ENCODE assay signal across 8 mouse cellular contexts in the genomic region with DNA sequence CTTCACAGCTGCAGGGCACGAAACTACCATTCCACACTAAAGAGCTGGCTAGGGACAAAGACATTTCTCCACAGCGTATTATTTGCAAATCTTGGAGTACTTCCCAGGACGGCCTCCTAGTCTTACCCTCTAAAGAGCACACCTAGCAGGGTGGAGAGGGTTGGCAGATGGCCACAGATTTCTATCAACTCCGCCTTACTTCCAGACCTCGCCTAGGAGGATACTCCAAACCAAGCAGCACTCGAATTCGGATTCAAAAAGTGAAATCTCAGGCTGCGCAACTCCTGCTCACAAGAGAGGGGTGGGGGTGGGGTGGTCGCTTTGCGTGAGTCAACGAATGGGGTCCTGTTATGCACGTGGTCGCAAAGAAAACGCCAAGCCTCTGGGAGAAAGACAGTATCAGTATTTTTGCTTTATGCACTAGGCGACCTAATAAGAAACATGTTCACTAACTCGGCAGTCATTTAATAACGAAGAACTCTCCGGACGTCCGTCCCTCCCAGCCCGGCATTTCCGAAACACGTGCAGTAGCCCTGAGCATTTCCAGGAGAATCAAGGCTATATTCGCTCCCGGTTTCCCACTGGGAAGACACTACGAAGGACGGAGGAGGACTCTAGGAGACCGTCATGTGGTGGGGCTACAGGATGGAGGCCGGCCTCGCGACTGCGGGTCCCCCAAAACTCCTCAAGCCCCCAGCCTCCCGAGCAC. TPM values are rescaled to one million over a fixed set of nuclear protein-coding genes. Genes with fewer than 3 reads are reported as not detected.
DNase-seq lines count a peak whose midpoint lies in the region; ATAC-seq and TF ChIP-seq lines count a peak whose summit lies in the region.

No protein-coding gene starts in this region.

- no peaks in the 10 kb centered on the region for H3K79me2 ChIP-seq in macrophage (ENCODE audit: inconsistent target)

- no peak for TF ChIP-seq CTCF in left cerebral cortex, adult 2 months (IDR thresholded peaks at IDR 0.05)

- peak overlapping the region; percentile 90 for H3K9ac ChIP-seq in embryonic facial prominence, embryonic 12.5 days
- peak overlapping the region; percentile 87 for H3K9ac ChIP-seq in heart, embryonic 15.5 days

- intact Hi-C loops in left cerebral cortex, adult 2 months (cut with DNase I), result no loop called here

- no peaks in the 10 kb centered on the region; the same call in 1 of the 2 replicates for H3K4me1 ChIP-seq in embryonic facial prominence, embryonic 12.5 days
- H3K4me1 ChIP-seq in heart, embryonic 15.5 days (replicated peaks), result peaks cover 8% of the 10 kb centered on the region

- H3K4me2 ChIP-seq in embryonic facial prominence, embryonic 12.5 days (replicated peaks), result peak overlapping the region; percentile 53
- peak overlapping the region; percentile 79 for H3K4me2 ChIP-seq in heart, embryonic 15.5 days

- peaks cover 41% of the 10 kb centered on the region for H3K36me3 ChIP-seq in embryonic facial prominence, embryonic 12.5 days
- peaks cover 38% of the 10 kb centered on the region for H3K36me3 ChIP-seq in heart, embryonic 15.5 days
- H3K36me3 ChIP-seq in macrophage (ENCODE audit: inconsistent target), result peaks cover 24% of the 10 kb centered on the region

- H3K9me3 ChIP-seq in embryonic facial prominence, embryonic 12.5 days, result no peaks in the 10 kb centered on the region
- no peaks in the 10 kb centered on the region for H3K9me3 ChIP-seq in heart, embryonic 15.5 days (replicated peaks)

- H3K27me3 ChIP-seq in embryonic facial prominence, embryonic 12.5 days, result no peaks in the 10 kb centered on the region
- no peaks in the 10 kb centered on the region for H3K27me3 ChIP-seq in heart, embryonic 15.5 days

- peak overlapping the region; percentile 94 for H3K27ac ChIP-seq in left cerebral cortex, adult 2 months
- H3K27ac ChIP-seq in embryonic facial prominence, embryonic 12.5 days, result peak overlapping the region; percentile 95
- peak overlapping the region; percentile 88 for H3K27ac ChIP-seq in heart, embryonic 15.5 days
- peak overlapping the region; percentile 51 for H3K27ac ChIP-seq in macrophage

- peak in 1 of 2 experiments; percentile 22 for DNase-seq in left cerebral cortex, adult 2 months (ENCODE audit: extremely low spot score in 1 of 2, low spot score in 2 of 2)
- no peak for DNase-seq in left cerebral cortex, adult 11 months (ENCODE audit: low spot score)
- DNase-seq in MN1 (ENCODE audit: low spot score), result peak; percentile 43
- DNase-seq in kidney, postnatal 25 days, result peak; percentile 72 to 76
- DNase-seq in right cerebral cortex, postnatal 36 days (ENCODE audit: low spot score in 2 of 2), result no peak

- WGBS in embryonic facial prominence, embryonic 12.5 days, result 3% methylated on average over 33 of the region's 33 CpGs
- 2% methylated on average over 33 of the region's 33 CpGs for WGBS in heart, embryonic 15.5 days
- WGBS in macrophage (ENCODE audit: missing documents), result 5% methylated on average over 33 of the region's 33 CpGs

- H3K4me3 ChIP-seq in left cerebral cortex, adult 2 months, result peak overlapping the region; percentile 89
- H3K4me3 ChIP-seq in embryonic facial prominence, embryonic 12.5 days, result peak overlapping the region; percentile 78
- peak overlapping the region; percentile 77 for H3K4me3 ChIP-seq in heart, embryonic 15.5 days
- H3K4me3 ChIP-seq in macrophage (ENCODE audit: inconsistent target), result peak overlapping the region; percentile 78

- ATAC-seq in embryonic facial prominence, embryonic 12.5 days (ENCODE audit: insufficient number of reproducible peaks, insufficient read depth, low FRiP score, low TSS enrichment), result no peak; the same call in 1 of the 2 replicates
- peak; percentile 21 for ATAC-seq in heart, embryonic 15.5 days (replicated peaks; ENCODE audit: insufficient number of reproducible peaks, insufficient read depth, low FRiP score, low read depth)

RNA-seq across cellular contexts. Expression of gene Dbil5, which starts 0.6 kb away (rescaled TPM):
- total RNA-seq in left cerebral cortex, adult 2 months (2021), result 1 to 10 TPM; 1.5 to 2.2 TPM
- 0.72 and 0.87 TPM in 2 replicates for polyA plus RNA-seq in embryonic facial prominence, embryonic 12.5 days (2016; fragmentation: Nextera tagmentation; extraction: Ambion mirVana)
- polyA plus RNA-seq in heart, embryonic 15.5 days (2015; fragmentation: Nextera tagmentation; extraction: Ambion mirVana), result 0.95 and 1.0 TPM in 2 replicates
- total RNA-seq in macrophage (2018; cell fraction: chromatin; rRNA removed), result 1 to 10 TPM in 1 of 26 experiments, not detected in 25; 1.8 TPM
- total RNA-seq in macrophage (2018; cell fraction: cytosol; rRNA removed), result under 1 TPM in 17 of 26 experiments, not detected in 9; 0.19 to 0.99 (median 0.47) TPM
- not detected for total RNA-seq in macrophage (2018; cell fraction: nucleus; rRNA removed)
- polyA plus RNA-seq in macrophage (2018), result not detected in 3 replicates

RNA-seq across cellular contexts. Expression of gene Gemin4, which starts 0.6 kb away (rescaled TPM):
- total RNA-seq in left cerebral cortex, adult 2 months (2021), result 1 to 10 TPM; 2.6 to 6.8 TPM
- polyA plus RNA-seq in embryonic facial prominence, embryonic 12.5 days (2016; fragmentation: Nextera tagmentation; extraction: Ambion mirVana), result 34.5 TPM in 2 replicates
- polyA plus RNA-seq in heart, embryonic 15.5 days (2015; fragmentation: Nextera tagmentation; extraction: Ambion mirVana), result 15.1 and 23.9 TPM in 2 replicates
- total RNA-seq in macrophage (2018; cell fraction: chromatin; rRNA removed), result 10 to 100 TPM in 4 of 26 experiments, 1 to 10 TPM in 15, under 1 TPM in 6, not detected in 1; 0.44 to 14.6 (median 2.6) TPM
- 10 to 100 TPM in 1 of 26 experiments, 1 to 10 TPM in 25; 1.6 to 11.1 (median 3.3) TPM for total RNA-seq in macrophage (2018; cell fraction: cytosol; rRNA removed)
- total RNA-seq in macrophage (2018; cell fraction: nucleus; rRNA removed), result 10 to 100 TPM in 2 of 26 experiments, 1 to 10 TPM in 23, not detected in 1; 1.1 to 14.3 (median 2.4) TPM
- polyA plus RNA-seq in macrophage (2018), result 3.1 to 12.0 TPM (median 3.1 TPM) in 3 replicates

RNA-seq across cellular contexts. Expression of gene Mrm3, which starts 26.7 kb away (rescaled TPM):
- 10 to 100 TPM; 16.6 to 19.7 TPM for total RNA-seq in left cerebral cortex, adult 2 months (2021)
- 26.3 and 27.6 TPM in 2 replicates for polyA plus RNA-seq in embryonic facial prominence, embryonic 12.5 days (2016; fragmentation: Nextera tagmentation; extraction: Ambion mirVana)
- polyA plus RNA-seq in heart, embryonic 15.5 days (2015; fragmentation: Nextera tagmentation; extraction: Ambion mirVana), result 22.7 and 24.8 TPM in 2 replicates
- total RNA-seq in macrophage (2018; cell fraction: chromatin; rRNA removed), result 10 to 100 TPM in 2 of 26 experiments, 1 to 10 TPM in 23, not detected in 1; 1.1 to 11.3 (median 4.1) TPM
- total RNA-seq in macrophage (2018; cell fraction: cytosol; rRNA removed), result 1 to 10 TPM; 1.4 to 6.2 (median 3.9) TPM
- 10 to 100 TPM in 2 of 26 experiments, 1 to 10 TPM in 22, under 1 TPM in 2; 0.69 to 14.2 (median 2.4) TPM for total RNA-seq in macrophage (2018; cell fraction: nucleus; rRNA removed)
- 3.0 to 9.3 TPM (median 4.1 TPM) in 3 replicates for polyA plus RNA-seq in macrophage (2018)

RNA-seq across cellular contexts. Expression of gene Glod4, which starts 26.7 kb away (rescaled TPM):
- 10 to 100 TPM; 48.1 to 58.1 TPM for total RNA-seq in left cerebral cortex, adult 2 months (2021)
- polyA plus RNA-seq in embryonic facial prominence, embryonic 12.5 days (2016; fragmentation: Nextera tagmentation; extraction: Ambion mirVana), result 121 and 126 TPM in 2 replicates
- polyA plus RNA-seq in heart, embryonic 15.5 days (2015; fragmentation: Nextera tagmentation; extraction: Ambion mirVana), result 111 and 116 TPM in 2 replicates
- 10 to 100 TPM in 16 of 26 experiments, 1 to 10 TPM in 10; 2.9 to 26.9 (median 12.6) TPM for total RNA-seq in macrophage (2018; cell fraction: chromatin; rRNA removed)
- total RNA-seq in macrophage (2018; cell fraction: cytosol; rRNA removed), result 10 to 100 TPM; 27.9 to 51.3 (median 38.2) TPM
- total RNA-seq in macrophage (2018; cell fraction: nucleus; rRNA removed), result 10 to 100 TPM in 21 of 26 experiments, 1 to 10 TPM in 5; 5.9 to 27.3 (median 13.1) TPM
- polyA plus RNA-seq in macrophage (2018), result 50.3 to 72.9 TPM (median 66.8 TPM) in 3 replicates

RNA-seq across cellular contexts. Expression of gene Fam57a, which starts 37.4 kb away (rescaled TPM):
- total RNA-seq in left cerebral cortex, adult 2 months (2021), result 10 to 100 TPM; 15.9 to 17.3 TPM
- 26.8 and 27.5 TPM in 2 replicates for polyA plus RNA-seq in embryonic facial prominence, embryonic 12.5 days (2016; fragmentation: Nextera tagmentation; extraction: Ambion mirVana)
- polyA plus RNA-seq in heart, embryonic 15.5 days (2015; fragmentation: Nextera tagmentation; extraction: Ambion mirVana), result 19.9 and 24.0 TPM in 2 replicates
- total RNA-seq in macrophage (2018; cell fraction: chromatin; rRNA removed), result 1 to 10 TPM in 21 of 26 experiments, under 1 TPM in 3, not detected in 2; 0.27 to 4.7 (median 1.9) TPM
- total RNA-seq in macrophage (2018; cell fraction: cytosol; rRNA removed), result 1 to 10 TPM; 1.4 to 3.5 (median 2.4) TPM
- total RNA-seq in macrophage (2018; cell fraction: nucleus; rRNA removed), result 1 to 10 TPM in 24 of 26 experiments, under 1 TPM in 2; 0.64 to 9.2 (median 2.4) TPM
- 1.5 to 6.1 TPM (median 2.5 TPM) in 3 replicates for polyA plus RNA-seq in macrophage (2018)

Comparison
In these comparisons a context has a peak if more than half of its experiments do, and no peak if none do; other contexts are left out.
1. DNase-seq: peak in MN1 (single experiment) and kidney, postnatal 25 days (2 of 2); none in left cerebral cortex, adult 11 months (single experiment) and right cerebral cortex, postnatal 36 days (0 of 2).
2. Peak in every context shown above with its lines, with median percentiles within 50 percentile points of each other: H3K27ac ChIP-seq and H3K4me3 ChIP-seq.